Mouse (Mus musculus): ENCODE measurements around the gene Rplp2.

GRCm38 (mm10) chr7:141476981-141477370 is 29.8 kb downstream of the Rplp2 start:
- TF ChIP-seq POLR2A (IDR thresholded peaks at IDR 0.05; ENCODE audit: insufficient read depth, low read length) (no peak), CTCF (IDR thresholded peaks at IDR 0.05; ENCODE audit: low read depth, low read length) (peak; percentile 13)
